Mouse (Mus musculus) brain, adult 2 months (tissue): ENCODE data around the gene Dab1.

Experiments used
- DNase-seq: peaks from one replicate; pipeline ENCODE4 v3.0.0; 2011; ENCODE audit warnings: low read depth, low spot score

The Dab1 gene

GRCm38 (mm10) chr4:104579946-104580544, 960.9 kb downstream of the Dab1 start:
- peak; percentile 54 for DNase-seq

DNA sequence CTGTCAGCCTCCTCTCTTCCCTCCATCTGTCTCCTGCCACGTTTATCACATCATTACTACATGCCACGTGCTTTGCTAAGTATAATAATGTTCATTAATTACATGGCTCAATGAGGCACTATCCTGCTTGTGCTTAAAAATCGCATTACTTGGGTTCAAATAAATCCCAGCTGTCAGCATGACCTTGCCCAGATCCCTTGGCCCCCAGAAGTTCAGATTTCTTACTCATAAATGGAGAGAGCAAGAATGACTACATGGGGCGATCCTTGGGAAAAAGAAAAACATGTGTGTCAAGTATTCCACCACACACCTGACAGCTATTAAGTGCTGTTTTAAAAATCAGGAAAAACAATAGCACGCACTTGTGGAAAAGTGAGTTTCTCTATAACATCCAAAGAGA, 963.6 kb downstream of the Dab1 start:
- DNase-seq = no peak

GRCm38 (mm10) chr4:104587826-104588225, 968.7 kb downstream of the Dab1 start:
- no peak for DNase-seq

DNA sequence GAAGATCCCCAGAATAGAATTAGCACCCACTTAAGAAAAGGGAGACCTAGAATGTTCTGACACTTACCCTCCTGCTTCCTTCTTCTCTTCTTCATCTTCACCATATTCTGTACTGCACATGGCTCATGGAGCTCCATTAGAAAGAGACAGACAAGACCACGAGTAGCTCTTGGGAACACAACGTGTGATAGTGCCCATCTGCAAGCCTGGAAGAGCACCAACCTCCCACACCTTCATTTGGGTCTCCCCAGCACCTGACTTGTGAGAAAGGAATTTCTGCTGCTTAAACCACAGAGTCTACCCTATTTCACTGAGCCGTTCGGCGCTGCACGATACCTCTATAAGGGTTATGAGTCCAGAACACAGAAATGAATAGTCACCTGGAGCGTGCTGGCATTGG, 977.8 kb downstream of the Dab1 start:
- peak; percentile 74 for DNase-seq

DNA sequence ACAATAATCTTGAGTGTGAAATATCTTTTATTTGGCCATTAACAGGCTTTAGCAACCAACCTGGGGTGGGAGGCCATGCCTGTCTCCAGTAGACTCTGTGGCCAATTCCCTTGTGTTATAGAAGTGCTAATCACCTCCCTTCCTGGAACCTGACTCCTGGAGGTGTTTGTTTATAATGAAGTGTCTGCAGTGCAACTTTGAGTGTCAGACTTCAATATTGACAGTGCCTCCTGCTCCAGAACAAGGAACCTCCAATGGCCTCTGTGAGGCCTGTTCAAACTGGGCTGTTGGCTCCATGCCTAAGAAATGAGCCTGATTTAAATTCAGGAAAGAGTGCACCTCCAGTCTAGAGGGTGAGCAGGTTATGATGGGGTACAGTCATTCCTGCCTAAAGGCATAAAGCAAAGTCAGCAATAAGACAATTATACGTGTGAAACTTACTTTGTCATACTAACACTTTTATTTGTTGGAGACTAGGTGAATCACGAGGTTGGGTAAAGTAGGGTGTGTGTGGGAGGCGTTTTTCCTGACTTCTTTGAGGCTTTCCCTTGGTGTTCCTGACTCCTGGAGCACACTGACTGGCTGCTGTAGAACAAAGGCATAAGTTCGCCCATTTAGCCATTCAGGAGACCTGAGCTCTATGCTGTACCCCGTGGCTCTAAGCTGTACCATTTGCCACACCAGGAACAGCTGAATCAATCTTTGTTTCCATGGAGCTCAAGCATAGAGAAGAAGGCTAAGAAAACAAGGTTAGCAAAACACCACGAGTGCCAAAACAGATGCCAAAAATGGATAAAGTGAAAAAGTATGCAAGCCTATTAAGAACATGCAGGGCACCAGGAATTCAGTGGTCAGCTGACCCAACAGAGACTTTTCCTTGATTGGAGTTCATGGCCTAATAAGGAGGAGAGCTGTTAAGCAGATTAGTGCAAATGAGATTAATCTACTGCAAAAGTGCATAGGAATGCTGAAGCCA, 978.6 kb downstream of the Dab1 start:
- peak; percentile 77 for DNase-seq

DNA sequence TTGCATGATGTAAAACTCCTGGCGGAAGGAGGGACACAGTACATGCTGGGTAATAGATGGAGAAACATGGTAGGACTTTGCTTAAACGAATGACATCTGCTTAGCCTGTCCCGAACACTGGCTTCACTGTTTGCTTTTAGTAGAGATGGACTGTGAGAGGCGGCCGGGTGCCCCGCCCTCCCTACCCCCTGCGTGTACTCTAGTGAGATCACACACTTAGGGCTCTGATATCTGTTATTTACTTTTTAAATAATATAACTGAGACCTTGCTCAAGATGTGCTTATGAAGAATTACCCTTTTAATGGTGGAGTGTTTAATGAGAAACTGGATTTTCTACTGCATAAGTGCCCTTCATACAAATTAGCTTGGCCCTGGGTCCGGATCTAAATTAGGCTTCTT, 983.6 kb downstream of the Dab1 start:
- DNase-seq = no peak

- DNase-seq = no peak
These were observed 985.1 kb downstream of the Dab1 start for GRCm38 (mm10) chr4:104604298-104604697.

DNA sequence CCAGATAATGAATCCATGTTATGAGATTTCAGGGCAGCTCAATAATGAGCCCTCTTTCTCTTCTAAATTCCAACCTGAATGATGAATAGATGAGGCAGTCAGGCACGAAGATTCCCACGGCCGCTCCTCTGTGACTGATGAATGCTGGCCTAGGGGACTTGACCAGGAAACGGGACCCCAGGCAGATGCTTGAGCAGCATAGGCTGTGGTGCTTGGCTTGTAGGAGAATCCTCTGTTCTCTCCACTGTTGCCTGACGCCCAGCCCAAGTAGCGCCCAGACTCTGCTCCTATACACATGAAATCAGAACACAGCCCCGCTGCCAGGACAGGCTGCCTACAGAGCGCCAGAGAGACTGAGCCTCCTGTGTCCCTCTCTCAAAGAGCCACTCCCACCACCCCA, 987.7 kb downstream of the Dab1 start:
- DNase-seq = no peak

GRCm38 (mm10) chr4:104607636-104608035, 988.5 kb downstream of the Dab1 start:
- DNase-seq = peak; percentile 52

DNA sequence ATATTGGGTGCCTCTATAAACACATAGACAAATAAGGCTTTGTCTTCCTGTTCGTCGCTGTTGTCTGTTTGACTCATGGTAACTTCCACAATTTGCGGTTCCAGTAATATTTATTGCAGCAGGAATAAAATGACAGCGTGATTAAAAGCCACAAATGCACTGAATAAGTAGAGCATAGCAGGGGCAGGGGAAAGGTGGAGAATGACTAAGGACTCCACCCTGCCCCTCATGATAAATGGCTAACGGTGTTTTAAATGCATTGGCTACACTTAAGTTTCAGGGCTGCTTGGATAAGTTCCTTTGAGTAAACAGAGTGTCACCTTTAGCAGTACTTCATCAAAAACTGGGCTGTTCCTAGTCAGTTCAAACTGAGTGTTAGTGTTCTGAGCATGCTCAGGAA, 1000.3 kb downstream of the Dab1 start:
- no peak for DNase-seq

GRCm38 (mm10) chr4:104625316-104625715, 1006.2 kb downstream of the Dab1 start:
- no peak for DNase-seq

DNA sequence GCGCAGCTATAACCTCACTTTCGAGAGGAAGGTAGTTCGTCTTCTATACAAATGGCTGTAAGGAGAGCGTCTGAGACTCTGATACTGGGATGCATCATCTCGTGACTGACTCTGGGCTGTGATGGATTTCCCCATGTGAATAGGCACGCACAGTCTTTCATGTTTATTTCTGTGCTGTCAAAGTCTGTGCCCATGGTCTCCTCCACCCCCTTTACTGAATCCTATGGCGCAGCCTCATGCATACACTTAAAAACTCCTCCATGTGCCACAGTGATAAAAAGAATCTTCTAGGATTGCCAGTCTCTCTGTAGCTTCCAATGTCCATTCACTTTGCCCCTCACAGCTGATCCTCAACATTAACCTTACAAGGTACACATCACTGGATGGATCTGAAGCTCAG, 1009.5 kb downstream of the Dab1 start:
- no peak for DNase-seq

DNA sequence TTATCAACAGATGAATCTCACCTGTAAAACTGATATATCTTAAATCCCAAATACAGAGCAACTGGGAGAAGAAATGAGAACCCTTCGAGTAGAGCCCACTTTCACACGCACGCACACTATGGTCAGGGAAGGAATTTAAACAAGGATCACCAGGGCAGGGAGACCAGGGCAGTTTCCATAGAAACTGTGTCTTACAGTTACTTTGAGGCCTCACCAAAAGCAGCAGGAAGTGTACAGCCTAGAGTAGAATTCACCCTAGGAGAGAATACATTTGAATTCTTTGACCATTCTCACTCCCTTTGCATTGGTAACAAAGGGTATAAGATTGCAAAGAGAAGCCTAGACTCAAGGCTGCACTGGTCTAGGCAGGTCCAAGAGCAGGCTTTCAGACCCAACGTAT, 1017.9 kb downstream of the Dab1 start:
- no peak for DNase-seq

DNA sequence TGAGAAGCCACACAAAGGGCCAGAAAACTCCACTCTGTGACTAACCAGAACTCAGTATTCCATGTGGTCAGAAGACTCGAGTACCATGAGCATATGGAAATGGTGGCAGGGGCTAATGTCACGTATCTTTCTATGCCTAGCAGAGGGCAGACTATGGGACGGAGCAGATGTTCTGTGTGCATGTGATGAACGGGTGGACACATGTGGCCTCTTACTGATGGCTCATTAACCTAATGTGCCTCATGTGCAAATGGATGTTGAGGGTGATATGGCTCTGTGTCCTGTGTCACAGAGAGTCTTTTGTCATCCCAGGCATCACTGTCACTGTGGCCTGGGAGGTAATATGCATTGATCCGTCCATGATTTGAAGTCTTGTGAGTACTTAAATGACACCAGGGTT, 1021.5 kb downstream of the Dab1 start:
- no peak for DNase-seq

- DNase-seq = peak; percentile 68
These were observed 1023.8 kb downstream of the Dab1 start for GRCm38 (mm10) chr4:104642761-104643469.

GRCm38 (mm10) chr4:104643534-104644356, 1024.6 kb downstream of the Dab1 start:
- DNase-seq = peak; percentile 96

DNA sequence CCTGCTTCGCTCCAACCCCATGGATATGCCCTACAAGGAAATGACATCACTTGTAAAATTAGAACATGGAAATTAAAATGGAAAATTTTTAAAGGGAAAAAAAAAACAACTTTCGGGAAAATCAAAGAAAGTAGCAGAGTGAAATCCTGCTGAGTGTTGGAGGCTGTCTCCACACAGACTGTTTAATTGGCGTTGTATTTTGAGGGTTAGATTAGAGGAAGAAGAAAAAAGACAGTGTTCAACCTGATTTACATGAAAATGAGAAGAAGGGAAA, 1025.1 kb downstream of the Dab1 start:
- no peak for DNase-seq

- DNase-seq = no peak
These were observed 1025.7 kb downstream of the Dab1 start for GRCm38 (mm10) chr4:104644862-104645261.

GRCm38 (mm10) chr4:104651761-104652160, 1032.6 kb downstream of the Dab1 start:
- DNase-seq = peak; percentile 55

DNA sequence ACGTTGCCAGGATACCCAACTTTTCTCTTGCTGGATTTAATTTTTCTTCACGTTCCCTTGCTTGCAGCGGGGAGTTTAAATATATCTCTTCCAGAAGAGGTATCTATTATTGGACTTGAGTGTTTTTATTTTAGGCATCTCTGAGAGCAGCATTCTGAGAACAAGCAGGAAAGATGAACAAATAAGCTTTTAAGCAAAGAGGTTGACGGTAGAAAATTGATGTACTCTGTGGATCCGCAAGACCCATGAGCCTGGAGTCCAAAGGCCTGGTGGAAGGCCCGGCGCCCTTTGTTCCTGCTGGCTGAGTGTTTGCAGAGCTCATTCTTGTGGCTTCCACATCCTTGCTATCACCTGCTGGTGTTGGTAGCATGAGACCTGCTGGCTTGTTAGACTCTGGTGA, 1037.6 kb downstream of the Dab1 start:
- peak; percentile 81 for DNase-seq

DNA sequence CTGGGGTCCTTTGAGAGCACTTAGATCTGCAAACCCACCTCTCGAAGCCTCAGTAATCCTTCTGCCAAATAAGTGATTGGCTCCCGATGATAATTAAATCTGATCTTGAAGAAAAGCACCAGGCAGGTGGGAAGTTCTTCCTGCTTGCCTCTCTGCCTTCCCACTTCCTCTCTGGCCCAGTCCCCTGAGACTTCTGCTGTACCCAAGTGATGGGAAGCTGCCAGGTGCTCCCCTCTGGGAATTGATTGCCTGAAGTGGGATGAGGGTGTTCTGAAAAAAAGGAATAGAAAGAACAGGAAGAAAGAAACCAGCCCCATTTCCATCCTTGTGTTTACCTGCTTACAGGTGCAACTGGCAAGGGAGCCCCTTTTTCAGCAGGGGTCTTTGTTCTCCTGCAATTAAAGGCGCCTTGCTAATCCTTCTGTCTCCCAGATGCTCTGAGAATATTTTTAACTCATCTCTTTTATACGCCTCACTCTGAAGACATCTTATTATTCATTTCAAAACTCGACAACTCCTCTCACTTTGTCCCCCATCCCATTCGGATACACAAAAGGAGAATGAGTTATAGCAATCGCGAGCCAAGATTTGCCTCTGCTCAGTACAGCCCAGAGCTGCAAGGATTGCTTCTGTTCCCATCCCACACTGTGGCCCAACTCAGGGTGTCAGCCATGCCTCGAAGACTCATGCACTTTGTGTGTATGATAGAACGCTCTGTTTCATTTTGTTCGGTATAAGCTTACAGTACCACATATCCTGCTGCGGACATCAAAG, 1043.9 kb downstream of the Dab1 start:
- peak; percentile 84 for DNase-seq
